Mouse (Mus musculus) right cerebral cortex, adult 2 months (tissue): Measurements from ENCODE around the gene Trpc4ap.
"Not testable (repeated sequence)": the region's sequence is repeated elsewhere in the genome, so short reads cannot be mapped to it uniquely, and the experiment has no call there.

ENCODE experiments used
- DNase-seq, 2 experiments: peaks; one replicate each; pipeline ENCODE4 v3.0.0; 2021 to 2022; ENCODE audit warnings: low spot score in 2 of 2

Gene Trpc4ap

GRCm38 (mm10) chr2:155691723-155692493 lies at the start of gene Trpc4ap:
Trpc4ap (minus strand) TSS chr2:155692384.
- peak; percentile 98 to 99 for DNase-seq

GRCm38 (mm10) chr2:155737803-155738202 lies 45.6 kb upstream of the Trpc4ap start:
- DNase-seq: no peak

GRCm38 (mm10) chr2:155736936-155737335 lies 44.8 kb upstream of the Trpc4ap start:
- DNase-seq: no peak

GRCm38 (mm10) chr2:155735766-155736165 lies 43.6 kb upstream of the Trpc4ap start, which contains the start of gene Gm17581:
Gm17581 (minus strand) TSS chr2:155735866.
- not testable (repeated sequence) for DNase-seq

- no peak for DNase-seq
Observed at GRCm38 (mm10) chr2:155735080-155735479, 42.9 kb upstream of the Trpc4ap start.

- peak; percentile 94 to 95 for DNase-seq
Observed at GRCm38 (mm10) chr2:155729158-155729645, 37.0 kb upstream of the Trpc4ap start, which contains the start of gene Edem2. Edem2 (minus strand) TSS chr2:155729475.

GRCm38 (mm10) chr2:155728742-155729141 lies 36.6 kb upstream of the Trpc4ap start:
- no peak for DNase-seq

- no peak for DNase-seq
Observed at GRCm38 (mm10) chr2:155727764-155728395, 35.7 kb upstream of the Trpc4ap start.

GRCm38 (mm10) chr2:155726302-155726701 lies 34.1 kb upstream of the Trpc4ap start:
- DNase-seq: no peak

- DNase-seq: no peak
Observed at GRCm38 (mm10) chr2:155724526-155724925, 32.3 kb upstream of the Trpc4ap start.

GRCm38 (mm10) chr2:155724036-155724435 lies 31.9 kb upstream of the Trpc4ap start:
- DNase-seq: no peak

- no peak for DNase-seq
Observed at GRCm38 (mm10) chr2:155720585-155720984, 28.4 kb upstream of the Trpc4ap start.

GRCm38 (mm10) chr2:155717082-155717990 lies 25.2 kb upstream of the Trpc4ap start:
- DNase-seq: no peak

- no peak for DNase-seq
Observed at GRCm38 (mm10) chr2:155710557-155710956, 18.4 kb upstream of the Trpc4ap start.

- DNase-seq: no peak
Observed at GRCm38 (mm10) chr2:155707251-155707650, 15.1 kb upstream of the Trpc4ap start.

GRCm38 (mm10) chr2:155703630-155704029 lies 11.4 kb upstream of the Trpc4ap start:
- DNase-seq: no peak

- no peak for DNase-seq
Observed at GRCm38 (mm10) chr2:155701399-155701919, 9.3 kb upstream of the Trpc4ap start.

- DNase-seq: not testable (repeated sequence)
Observed at GRCm38 (mm10) chr2:155698443-155698842, 6.3 kb upstream of the Trpc4ap start.

GRCm38 (mm10) chr2:155696851-155697250 lies 4.7 kb upstream of the Trpc4ap start:
- no peak for DNase-seq

- peak; percentile 75 to 84 for DNase-seq
Observed at GRCm38 (mm10) chr2:155696091-155696558, 3.9 kb upstream of the Trpc4ap start.

- no peak for DNase-seq
Observed at GRCm38 (mm10) chr2:155695316-155695715, 3.1 kb upstream of the Trpc4ap start.
